ENCODE assay signal across 28 mouse cellular contexts in genomic region chr16:73482176-73482575, GRCm38 (mm10).
DNase-seq lines count a peak whose midpoint lies in the region; ATAC-seq lines count a peak whose summit lies in the region.
"Had no signal": no experiment of that assay in that cellular context is flagged by ENCODE, and none has a peak within 500 bp of the region (broad histone marks: within the 10 kb centered on the region; RNA-seq: fewer than 3 reads in every experiment).

No protein-coding gene starts in this region.

- H3K27ac ChIP-seq in embryonic facial prominence, embryonic 15.5 days (replicated peaks), result 0 out of 2 replicates have a peak overlapping the region, but pooled peaks have one; percentile 5
- no peak overlapping the region for H3K27ac ChIP-seq in embryonic facial prominence, embryonic 10.5 days (replicated peaks)
- H3K27ac ChIP-seq in heart, embryonic 16.5 days (ENCODE audit: low read length), result peak overlapping the region; percentile 57
- H3K27ac ChIP-seq in stomach, embryonic 16.5 days (ENCODE audit: low read length), result peak overlapping the region; percentile 2; the same call in 1 of the 2 replicates
- H3K27ac ChIP-seq in forebrain, embryonic 14.5 days (ENCODE audit: low read depth, low read length), result no peak overlapping the region
- H3K27ac ChIP-seq: forebrain, embryonic 15.5 days; hindbrain, embryonic 14.5 days; layer of hippocampus, adult 2 months; limb, embryonic 13.5 days; liver, embryonic 13.5 days; lung, embryonic 15.5 days had no signal

- H3K9me3 ChIP-seq in embryonic facial prominence, embryonic 15.5 days (replicated peaks), result no peaks in the 10 kb centered on the region
- no peaks in the 10 kb centered on the region for H3K9me3 ChIP-seq in embryonic facial prominence, embryonic 10.5 days
- no peaks in the 10 kb centered on the region for H3K9me3 ChIP-seq in heart, embryonic 16.5 days (replicated peaks; ENCODE audit: control insufficient read depth, low read length)
- no peaks in the 10 kb centered on the region for H3K9me3 ChIP-seq in stomach, embryonic 16.5 days (replicated peaks; ENCODE audit: control insufficient read depth, low read length)
- no peaks in the 10 kb centered on the region for H3K9me3 ChIP-seq in forebrain, embryonic 14.5 days (replicated peaks; ENCODE audit: control insufficient read depth, low read length)
- H3K9me3 ChIP-seq: embryonic facial prominence, embryonic 13.5 days; forebrain, embryonic 15.5 days; limb, embryonic 13.5 days; liver, embryonic 13.5 days; lung, embryonic 15.5 days had no signal

- H3K9ac ChIP-seq in embryonic facial prominence, embryonic 15.5 days, result no peak overlapping the region
- no peak overlapping the region for H3K9ac ChIP-seq in heart, embryonic 16.5 days (ENCODE audit: low read length)
- no peak overlapping the region for H3K9ac ChIP-seq in stomach, embryonic 16.5 days (ENCODE audit: low read length)
- no peak overlapping the region for H3K9ac ChIP-seq in forebrain, embryonic 14.5 days (ENCODE audit: low read length)
- H3K9ac ChIP-seq: embryonic facial prominence, embryonic 13.5 days; forebrain, embryonic 15.5 days; hindbrain, embryonic 14.5 days; limb, embryonic 13.5 days; liver, embryonic 13.5 days; lung, embryonic 15.5 days had no signal

- H3K4me2 ChIP-seq in embryonic facial prominence, embryonic 15.5 days (replicated peaks), result no peak overlapping the region
- peak overlapping the region; percentile 5; the same call in 1 of the 2 replicates for H3K4me2 ChIP-seq in heart, embryonic 16.5 days (ENCODE audit: low read depth, low read length)
- H3K4me2 ChIP-seq in stomach, embryonic 16.5 days (ENCODE audit: low read depth, low read length), result peak overlapping the region; percentile 20; the same call in 1 of the 2 replicates
- no peak overlapping the region for H3K4me2 ChIP-seq in forebrain, embryonic 14.5 days (ENCODE audit: low read length)
- H3K4me2 ChIP-seq: embryonic facial prominence, embryonic 13.5 days; forebrain, embryonic 15.5 days; hindbrain, embryonic 14.5 days; limb, embryonic 13.5 days; liver, embryonic 13.5 days; lung, embryonic 15.5 days had no signal

- no peaks in the 10 kb centered on the region for H3K36me3 ChIP-seq in embryonic facial prominence, embryonic 15.5 days
- H3K36me3 ChIP-seq in embryonic facial prominence, embryonic 10.5 days (replicated peaks), result no peaks in the 10 kb centered on the region
- no peaks in the 10 kb centered on the region for H3K36me3 ChIP-seq in heart, embryonic 16.5 days (ENCODE audit: control insufficient read depth, insufficient read depth)
- no peaks in the 10 kb centered on the region for H3K36me3 ChIP-seq in stomach, embryonic 16.5 days (ENCODE audit: control insufficient read depth, insufficient read depth, low read length)
- H3K36me3 ChIP-seq in forebrain, embryonic 14.5 days (ENCODE audit: control insufficient read depth, insufficient read depth, low read length), result no peaks in the 10 kb centered on the region
- H3K36me3 ChIP-seq: embryonic facial prominence, embryonic 13.5 days; forebrain, embryonic 15.5 days; limb, embryonic 13.5 days; liver, embryonic 13.5 days; lung, embryonic 15.5 days had no signal

- no peaks in the 10 kb centered on the region for H3K27me3 ChIP-seq in embryonic facial prominence, embryonic 15.5 days
- H3K27me3 ChIP-seq in embryonic facial prominence, embryonic 10.5 days (replicated peaks; ENCODE audit: low read depth, poor library complexity, severe bottlenecking), result no peaks in the 10 kb centered on the region
- H3K27me3 ChIP-seq in heart, embryonic 16.5 days (ENCODE audit: control insufficient read depth, insufficient read depth, low read length), result no peaks in the 10 kb centered on the region
- H3K27me3 ChIP-seq in stomach, embryonic 16.5 days (ENCODE audit: control insufficient read depth, insufficient read depth, low read length), result no peaks in the 10 kb centered on the region
- H3K27me3 ChIP-seq in forebrain, embryonic 14.5 days (replicated peaks; ENCODE audit: control insufficient read depth, insufficient read depth, low read length), result no peaks in the 10 kb centered on the region
- H3K27me3 ChIP-seq: embryonic facial prominence, embryonic 13.5 days; forebrain, embryonic 15.5 days; limb, embryonic 13.5 days; liver, embryonic 13.5 days; lung, embryonic 15.5 days; megakaryocyte, embryonic 14.5 days had no signal

- no peak overlapping the region for H3K4me3 ChIP-seq in embryonic facial prominence, embryonic 15.5 days (replicated peaks)
- no peak overlapping the region for H3K4me3 ChIP-seq in embryonic facial prominence, embryonic 10.5 days
- H3K4me3 ChIP-seq in heart, embryonic 16.5 days (ENCODE audit: low read length), result no peak overlapping the region
- H3K4me3 ChIP-seq in stomach, embryonic 16.5 days (replicated peaks; ENCODE audit: low read length), result no peak overlapping the region
- no peak overlapping the region for H3K4me3 ChIP-seq in forebrain, embryonic 14.5 days (ENCODE audit: low read depth, low read length)
- H3K4me3 ChIP-seq: embryonic facial prominence, embryonic 13.5 days; forebrain, embryonic 15.5 days; layer of hippocampus, adult 2 months; limb, embryonic 13.5 days; liver, embryonic 13.5 days; lung, embryonic 15.5 days; megakaryocyte, embryonic 14.5 days had no signal

- H3K4me1 ChIP-seq in embryonic facial prominence, embryonic 15.5 days, result 0 out of 2 replicates have a peak, but pooled peaks cover 4% of the 10 kb centered on the region
- H3K4me1 ChIP-seq in embryonic facial prominence, embryonic 10.5 days, result no peaks in the 10 kb centered on the region
- peaks cover 4% of the 10 kb centered on the region; the same call in 1 of the 2 replicates for H3K4me1 ChIP-seq in heart, embryonic 16.5 days (ENCODE audit: control insufficient read depth, insufficient read depth, low read length)
- no peaks in the 10 kb centered on the region for H3K4me1 ChIP-seq in stomach, embryonic 16.5 days (ENCODE audit: control insufficient read depth, insufficient read depth, low read length)
- H3K4me1 ChIP-seq in forebrain, embryonic 14.5 days (ENCODE audit: control insufficient read depth, insufficient read depth, low read length), result no peaks in the 10 kb centered on the region
- H3K4me1 ChIP-seq: forebrain, embryonic 15.5 days; liver, embryonic 13.5 days; lung, embryonic 15.5 days; megakaryocyte, embryonic 14.5 days had no signal

- WGBS in embryonic facial prominence, embryonic 15.5 days, result 72% methylated on average over 6 of the region's 6 CpGs
- WGBS in embryonic facial prominence, embryonic 10.5 days, result 83% methylated on average over 6 of the region's 6 CpGs
- WGBS in heart, embryonic 16.5 days, result 40% methylated on average over 6 of the region's 6 CpGs
- WGBS in stomach, embryonic 16.5 days, result 48% methylated on average over 6 of the region's 6 CpGs
- 67% methylated on average over 6 of the region's 6 CpGs for WGBS in forebrain, embryonic 14.5 days

- ATAC-seq in embryonic facial prominence, embryonic 15.5 days (ENCODE audit: insufficient number of reproducible peaks, low FRiP score, low TSS enrichment, low read depth), result no peak
- ATAC-seq in heart, embryonic 16.5 days (replicated peaks; ENCODE audit: extremely low read depth, insufficient read depth, low FRiP score), result peak; percentile 75
- ATAC-seq in stomach, embryonic 16.5 days (ENCODE audit: insufficient read depth, low FRiP score), result no peak
- ATAC-seq in forebrain, embryonic 14.5 days, result no peak
- ATAC-seq: activated CD4-positive, CD25-positive, alpha-beta regulatory T cell, adult 4 months; forebrain, embryonic 15.5 days had no signal

- no peak for DNase-seq in embryonic facial prominence, embryonic 10.5 days (ENCODE audit: low spot score)
- peak; percentile 24 to 30 for DNase-seq in heart, adult 9 months (ENCODE audit: low spot score in 2 of 2)
- no peak for DNase-seq in left cerebral cortex, adult 11 months (ENCODE audit: low spot score)
- DNase-seq in forebrain, embryonic 14.5 days (ENCODE audit: low spot score), result no peak
- DNase-seq in yolk sac, embryonic 10.5 days (ENCODE audit: low spot score), result no peak
- DNase-seq: adrenal gland, adult 8-10 months; cerebellum, adult 18-20 months; cerebellum, postnatal 14 days; kidney, postnatal 25 days; layer of hippocampus, postnatal 36 days; liver, embryonic 13.5 days; lung, postnatal 36 days; midbrain, embryonic 14.5 days; right cerebral cortex, postnatal 25 days; spleen, adult 18-20 months; thymus, adult 2 months; thymus, postnatal 4 days had no signal

Comparison
In these comparisons a context has a peak if more than half of its experiments do, and no peak if none do; other contexts are left out.
1. H3K27ac ChIP-seq: peak in embryonic facial prominence, embryonic 15.5 days (single experiment), heart, embryonic 16.5 days (single experiment) and stomach, embryonic 16.5 days (single experiment); none in embryonic facial prominence, embryonic 10.5 days (single experiment) and forebrain, embryonic 14.5 days (single experiment).
2. H3K4me2 ChIP-seq: peak in heart, embryonic 16.5 days (single experiment) and stomach, embryonic 16.5 days (single experiment); none in embryonic facial prominence, embryonic 15.5 days (single experiment) and forebrain, embryonic 14.5 days (single experiment).
3. DNase-seq: peak in heart, adult 9 months (2 of 2); none in embryonic facial prominence, embryonic 10.5 days (single experiment), left cerebral cortex, adult 11 months (single experiment), forebrain, embryonic 14.5 days (single experiment) and yolk sac, embryonic 10.5 days (single experiment).